Mouse (Mus musculus) lung, postnatal 0 days (tissue): ENCODE data around the gene H6pd. TPM values are rescaled to one million over a fixed set of nuclear protein-coding genes. Genes with fewer than 3 reads are reported as not detected.

Experiments used
- ATAC-seq: fragments of 200-750 bp; cut with Nextera tagmentation; 2 replicates; pipeline ENCODE4 v1.8.0; 2017; ENCODE audit warnings: moderate library complexity
- DNase-seq: peaks from one replicate; pipeline ENCODE4 v3.0.0-alpha.2; 2016; ENCODE audit warnings: low spot score
- H3K27ac ChIP-seq: fragments of 300-500 bp; sonication (generic); 2 replicates; pipeline ENCODE4 v1.5.1; 2014; ENCODE audit warnings: antibody characterized with exemption, mild to moderate bottlenecking, low read length, mixed read lengths
- H3K27me3 ChIP-seq: fragments of 300-500 bp; sonication (generic); replicated peaks from 2 replicates; pipeline ENCODE4 v1.6.1; 2014; ENCODE audit warnings: low read length, mixed read lengths; ENCODE audit not compliant: insufficient read depth
- H3K36me3 ChIP-seq: fragments of 300-500 bp; sonication (generic); 2 replicates; pipeline ENCODE4 v1.6.1; 2014; ENCODE audit warnings: low read length, mixed read lengths; ENCODE audit not compliant: insufficient read depth
- H3K4me1 ChIP-seq: fragments of 300-500 bp; sonication (generic); 2 replicates; pipeline ENCODE4 v1.6.1; 2014; ENCODE audit warnings: antibody characterized with exemption, low read depth, low read length, mixed read lengths; ENCODE audit not compliant: insufficient read depth
- H3K4me2 ChIP-seq: fragments of 300-500 bp; sonication (generic); replicated peaks from 2 replicates; pipeline ENCODE4 v1.6.1; 2014; ENCODE audit warnings: low read depth, mild to moderate bottlenecking, low read length, moderate library complexity, mixed read lengths
- H3K4me3 ChIP-seq: fragments of 300-500 bp; sonication (generic); 2 replicates; pipeline ENCODE4 v1.5.1; 2014; ENCODE audit warnings: low read depth, low read length
- H3K9ac ChIP-seq: fragments of 300-500 bp; sonication (generic); replicated peaks from 2 replicates; pipeline ENCODE4 v1.6.1; 2014; ENCODE audit warnings: low read depth, mild to moderate bottlenecking
- H3K9me3 ChIP-seq: fragments of 300-500 bp; sonication (generic); 2 replicates; pipeline ENCODE4 v1.6.1; 2016; ENCODE audit warnings: low read length, mixed read lengths
- CTCF ChIP-seq: IDR thresholded peaks from 2 replicates; pipeline ENCODE4 v1.5.1; 2016; ENCODE audit warnings: antibody characterized with exemption, mild to moderate bottlenecking
- EP300 ChIP-seq: IDR thresholded peaks from 2 replicates; pipeline ENCODE4 v1.6.1; 2016; ENCODE audit warnings: antibody characterized with exemption, mild to moderate bottlenecking, control low read depth
- WGBS: fragments of 180-500 bp; shearing (Covaris S2); extraction: QIAGEN DNeasy Blood & Tissue Kit; methylation state at CpG from one replicate; pipeline ENCODE4 v1.1.7; 2014; 5-methylcytosine and 5-hydroxymethylcytosine counted together
- polyA plus RNA-seq: library from polyadenylated mRNA; unstranded; fragments of >200 nt; fragmentation: Nextera tagmentation; extraction: Ambion mirVana; gene quantifications from 2 replicates; pipeline ENCODE4 v1.2.1, GENCODE M21; 2015

H6pd gene
- polyA plus RNA-seq, 1 experiment from 2014 or later, result 45.8 TPM

DNA sequence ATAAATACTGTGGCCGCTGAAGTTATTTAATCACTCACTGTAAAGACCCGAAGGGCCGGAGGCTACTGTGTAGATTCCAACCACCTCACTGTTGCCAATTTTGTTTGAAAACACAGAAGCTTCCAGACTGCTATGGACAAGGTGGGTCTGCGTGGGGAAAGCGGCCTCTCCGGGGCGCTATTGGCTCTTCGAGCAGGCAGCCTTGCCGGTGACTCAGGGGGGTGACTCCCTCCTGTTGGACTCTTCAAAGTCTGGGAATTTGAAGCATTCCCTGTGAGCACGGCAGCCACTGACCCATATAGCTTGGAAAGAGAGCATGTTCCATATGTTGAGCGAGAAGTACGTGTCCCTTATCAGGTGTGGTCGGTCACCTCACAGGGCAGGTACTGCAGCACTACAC is 52.8 kb downstream of the H6pd start:
- peak overlapping the region; percentile 47 for H3K27ac ChIP-seq
- no peak overlapping the region for H3K4me3 ChIP-seq
- WGBS, result 27% methylated on average over 13 of the region's 13 CpGs
- peak overlapping the region; percentile 23; the same call in 1 of the 2 replicates for H3K9ac ChIP-seq
- DNase-seq (peak; percentile 76), ATAC-seq (peak; percentile 5)
- H3K27me3 ChIP-seq, result peaks cover 8% of the 10 kb centered on the region; the same call in 1 of the 2 replicates
- H3K4me2 ChIP-seq, result peak overlapping the region; percentile 85; the same call in 1 of the 2 replicates
- H3K4me1 ChIP-seq, result peaks cover 15% of the 10 kb centered on the region; the same call in 1 of the 2 replicates
- TF ChIP-seq EP300, result peak; percentile 66
- peak; percentile 44 for TF ChIP-seq CTCF
- no peaks in the 10 kb centered on the region for H3K9me3 ChIP-seq
- no peaks in the 10 kb centered on the region for H3K36me3 ChIP-seq

DNA sequence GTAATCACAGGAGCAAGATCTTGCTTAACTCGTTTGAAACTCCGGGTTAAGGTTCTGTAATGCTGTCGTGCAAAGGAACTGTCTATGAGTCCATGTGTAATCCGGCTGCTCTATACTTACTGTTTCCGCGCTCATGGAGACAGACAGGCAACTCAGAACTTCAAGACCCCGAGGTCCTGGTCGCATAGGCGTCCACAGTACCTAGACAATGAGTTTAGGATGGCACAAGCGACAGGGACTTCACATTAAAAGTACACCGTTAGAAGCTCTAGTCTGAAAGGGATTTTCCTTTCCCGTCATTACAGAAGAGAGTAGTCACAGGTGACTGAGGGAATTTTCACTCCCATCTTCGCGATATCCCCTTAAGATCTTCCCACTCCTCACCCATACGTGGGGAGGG is 53.2 kb downstream of the H6pd start:
- peak overlapping the region; percentile 85 for H3K4me2 ChIP-seq
- peak overlapping the region; percentile 23; the same call in 1 of the 2 replicates for H3K9ac ChIP-seq
- ATAC-seq (no peak), DNase-seq (peak; percentile 59)
- H3K4me1 ChIP-seq, result peaks cover 15% of the 10 kb centered on the region; the same call in 1 of the 2 replicates
- no peaks in the 10 kb centered on the region for H3K9me3 ChIP-seq
- no peak for TF ChIP-seq EP300
- TF ChIP-seq CTCF, result no peak
- peak overlapping the region; percentile 68 for H3K27ac ChIP-seq
- peak overlapping the region; percentile 79; the same call in 1 of the 2 replicates for H3K4me3 ChIP-seq
- H3K27me3 ChIP-seq, result peaks cover 8% of the 10 kb centered on the region; the same call in 1 of the 2 replicates
- WGBS, result 11% methylated on average over 15 of the region's 15 CpGs
- no peaks in the 10 kb centered on the region for H3K36me3 ChIP-seq

DNA sequence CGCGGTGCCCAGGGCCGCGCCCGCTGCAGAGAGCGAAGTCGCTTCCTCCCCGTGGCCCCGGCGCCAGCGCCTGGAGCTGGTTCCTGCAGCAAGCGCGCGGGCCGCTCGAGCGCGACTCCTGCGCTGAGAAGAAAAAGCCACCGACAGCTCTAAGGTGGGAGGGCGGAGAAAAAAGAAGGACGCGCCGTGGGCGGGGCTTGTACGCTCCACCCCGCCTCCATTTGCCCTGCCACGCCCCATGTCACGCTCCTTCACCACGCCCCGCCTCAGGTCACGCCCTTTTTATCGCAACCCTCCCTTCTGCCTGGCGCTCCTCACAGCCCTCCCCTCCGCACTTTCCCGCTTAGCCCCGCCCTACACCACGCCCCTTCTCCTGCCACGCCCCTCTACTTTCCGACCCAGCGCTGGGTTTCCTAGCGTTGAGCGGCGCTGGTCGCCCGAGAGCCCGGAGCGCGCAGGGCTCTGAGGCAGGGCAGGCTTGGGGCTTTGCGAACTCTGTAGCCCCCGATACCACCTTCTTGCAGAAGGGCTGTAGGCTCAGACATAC is 53.9 kb downstream of the H6pd start, which contains the start of gene Spsb1:
Gene Spsb1, minus strand, starts transcription at position 151 of the 547 bp plus-strand sequence.
- Histone ChIP-seq H3K4me3 (peak within 1 kb of the TSS; percentile 79), H3K36me3 (no peaks in the 10 kb centered on the region), H3K27me3 (peaks cover 8% of the 10 kb centered on the region; the same call in 1 of the 2 replicates), H3K9ac (peak within 1 kb of the TSS; percentile 87), H3K27ac (peak within 1 kb of the TSS; percentile 90), H3K4me1 (peaks cover 15% of the 10 kb centered on the region; the same call in 1 of the 2 replicates), H3K9me3 (no peaks in the 10 kb centered on the region), H3K4me2 (peak within 1 kb of the TSS; percentile 85)
- DNase-seq (peak; percentile 98), ATAC-seq (peak; percentile 90)
- TF ChIP-seq EP300 (0 out of 2 replicates have a peak, but pooled peaks have one; percentile 26), CTCF (peak; percentile 28; the same call in 1 of the 2 replicates)
- under 1% methylated on average over 39 of the region's 51 CpGs for WGBS

DNA sequence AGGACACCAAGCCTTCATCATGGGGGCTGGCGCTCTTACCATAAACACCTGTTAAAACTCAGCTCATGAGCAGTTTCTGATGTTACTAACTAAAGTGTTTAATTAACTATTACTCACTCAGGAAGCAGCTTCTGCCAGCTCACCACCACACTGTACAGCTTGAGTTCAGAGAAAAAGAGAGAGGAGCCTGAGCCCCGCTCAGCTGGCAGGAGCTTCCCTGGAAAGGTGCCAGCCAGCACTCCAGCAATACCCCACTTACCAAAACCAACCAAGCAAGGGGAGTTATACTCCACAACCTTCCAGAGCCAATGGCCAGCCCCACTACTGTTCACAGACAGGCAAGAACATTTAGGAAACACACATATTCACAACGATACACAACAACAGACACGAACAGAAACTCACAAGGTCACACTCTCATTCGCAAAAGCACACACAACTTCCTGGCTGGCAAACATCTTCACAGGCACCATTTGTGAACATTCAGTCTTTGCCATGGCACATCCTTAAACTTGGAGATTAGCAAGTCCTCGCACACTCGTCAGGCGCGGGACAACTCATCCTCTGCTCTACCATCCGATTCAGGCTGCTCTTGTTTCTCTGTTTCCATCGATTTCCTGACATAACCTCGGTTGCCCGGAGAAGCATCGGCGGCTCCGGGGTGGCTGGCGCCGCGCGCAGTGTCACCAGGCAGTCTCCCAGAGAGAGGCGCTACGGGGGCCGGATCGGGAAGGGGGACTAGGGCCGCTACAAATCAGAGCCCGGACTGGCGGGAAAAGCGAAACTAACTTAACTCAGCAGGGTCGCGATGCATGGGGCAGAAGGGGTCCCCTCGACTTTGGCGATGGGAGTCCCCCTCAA is 55.0 kb downstream of the H6pd start:
- Histone ChIP-seq H3K27me3 (peaks cover 8% of the 10 kb centered on the region; the same call in 1 of the 2 replicates), H3K4me3 (peak overlapping the region; percentile 79), H3K9ac (peak overlapping the region; percentile 87), H3K4me2 (peak overlapping the region; percentile 85), H3K36me3 (no peaks in the 10 kb centered on the region), H3K4me1 (peaks cover 15% of the 10 kb centered on the region; the same call in 1 of the 2 replicates), H3K9me3 (no peaks in the 10 kb centered on the region), H3K27ac (peak overlapping the region; percentile 90)
- WGBS, result 3% methylated on average over 32 of the region's 32 CpGs
- TF ChIP-seq CTCF (no peak), EP300 (no peak)
- DNase-seq, result peak; percentile 76
- no peak for ATAC-seq

DNA sequence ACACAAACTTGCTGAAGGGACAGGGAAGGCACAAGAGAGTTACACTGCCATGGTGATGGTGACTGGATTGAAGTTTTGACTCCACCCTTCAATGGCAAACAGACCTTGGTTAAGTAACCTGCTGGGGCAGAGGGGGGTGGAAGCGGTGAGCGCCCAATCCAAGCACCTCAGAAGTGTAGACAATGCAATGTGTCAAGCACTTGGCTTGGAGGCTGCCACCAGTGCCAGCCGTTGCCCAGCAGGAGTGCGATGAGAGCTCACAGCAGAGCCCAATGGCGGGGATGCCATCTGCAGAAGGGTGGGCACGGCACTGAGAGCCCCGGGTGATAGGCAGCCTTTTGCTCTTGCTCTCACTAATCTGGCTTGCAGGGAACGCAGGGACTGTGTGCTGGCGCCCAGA is 56.6 kb downstream of the H6pd start:
- 77% methylated on average over 9 of the region's 9 CpGs for WGBS
- TF ChIP-seq CTCF (no peak), EP300 (no peak)
- no peak overlapping the region for H3K4me2 ChIP-seq
- no peaks in the 10 kb centered on the region for H3K9me3 ChIP-seq
- H3K27ac ChIP-seq, result no peak overlapping the region
- no peaks in the 10 kb centered on the region for H3K36me3 ChIP-seq
- H3K9ac ChIP-seq, result no peak overlapping the region
- DNase-seq, result peak; percentile 34
- no peak for ATAC-seq
- H3K4me3 ChIP-seq, result no peak overlapping the region
- peaks cover 15% of the 10 kb centered on the region; the same call in 1 of the 2 replicates for H3K4me1 ChIP-seq
- peaks cover 8% of the 10 kb centered on the region; the same call in 1 of the 2 replicates for H3K27me3 ChIP-seq

DNA sequence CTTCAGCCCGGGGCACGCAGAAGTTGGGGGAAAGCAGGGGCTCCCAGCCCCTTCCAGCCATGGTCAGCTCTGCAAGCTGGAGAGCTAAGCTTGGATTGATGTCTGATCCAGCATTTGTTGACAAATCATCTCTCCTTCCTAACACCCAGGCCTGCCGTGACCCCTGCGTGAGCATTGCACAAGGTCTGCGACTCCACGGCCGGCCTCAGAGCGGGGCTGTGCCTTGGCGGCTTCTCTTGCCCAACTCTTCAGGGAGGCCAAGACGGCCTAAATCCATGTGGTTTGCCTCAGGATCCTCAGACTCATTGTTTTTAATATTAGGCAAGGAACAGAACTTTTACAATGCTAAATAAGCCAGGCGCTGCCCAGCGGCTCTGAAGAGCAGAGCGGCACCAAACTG is 57.6 kb downstream of the H6pd start:
- ATAC-seq (peak; percentile 34), DNase-seq (peak; percentile 90)
- Histone ChIP-seq H3K4me3 (no peak overlapping the region), H3K27me3 (peaks cover 5% of the 10 kb centered on the region; the same call in 1 of the 2 replicates), H3K4me1 (peaks cover 14% of the 10 kb centered on the region; the same call in 1 of the 2 replicates), H3K9me3 (no peaks in the 10 kb centered on the region), H3K27ac (no peak overlapping the region), H3K4me2 (no peak overlapping the region), H3K36me3 (no peaks in the 10 kb centered on the region), H3K9ac (no peak overlapping the region)
- 70% methylated on average over 13 of the region's 13 CpGs for WGBS
- peak; percentile 30 for TF ChIP-seq CTCF
- peak; percentile 48; the same call in 1 of the 2 replicates for TF ChIP-seq EP300
